Comparison of ENCODE assay signal across 20 mouse cellular contexts in the genomic region with DNA sequence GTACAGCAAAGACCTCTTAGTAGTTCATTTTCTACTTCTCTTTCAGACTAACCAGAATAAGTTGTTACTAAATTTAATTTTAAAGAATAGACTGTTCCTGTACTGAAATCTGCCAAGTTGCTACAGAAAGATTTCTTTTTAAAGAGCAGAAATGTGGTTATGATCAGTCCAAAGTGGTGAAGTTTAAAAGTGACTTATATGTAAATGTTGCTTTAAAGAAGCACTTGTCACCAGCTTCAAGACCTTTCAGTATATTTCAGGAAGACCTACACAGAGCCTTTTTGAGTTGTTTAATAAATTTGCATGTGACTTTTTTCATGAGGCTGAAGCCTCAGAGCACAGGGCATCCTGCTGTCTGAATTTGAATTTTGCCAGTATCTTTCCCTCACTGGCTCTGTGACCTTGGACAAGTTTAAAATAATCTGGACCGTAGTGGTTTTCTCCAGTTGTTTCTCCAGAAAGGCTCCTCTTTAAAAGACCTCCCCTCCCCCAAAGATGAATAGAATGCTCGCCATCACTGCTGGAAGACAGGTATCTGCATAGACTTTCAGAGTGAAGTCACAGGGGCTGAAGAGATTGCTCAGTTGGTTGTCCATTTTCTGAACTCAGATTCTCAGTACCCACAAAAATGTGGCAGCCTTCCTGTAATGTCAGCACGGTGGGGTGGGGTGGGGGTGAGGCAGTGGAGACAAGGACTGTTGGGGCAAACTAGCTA. TPM values are rescaled to one million over a fixed set of nuclear protein-coding genes. Genes with fewer than 3 reads are reported as not detected.
DNase-seq lines count a peak whose midpoint lies in the region; ATAC-seq lines count a peak whose summit lies in the region.
"Had no signal": no experiment of that assay in that cellular context is flagged by ENCODE, and none has a peak within 500 bp of the region (broad histone marks: within the 10 kb centered on the region; RNA-seq: fewer than 3 reads in every experiment).

No protein-coding gene starts in this region.

- peak overlapping the region; percentile 60; the same call in 1 of the 2 replicates for H3K4me2 ChIP-seq in hindbrain, embryonic 13.5 days
- H3K4me2 ChIP-seq in hindbrain, embryonic 16.5 days (ENCODE audit: low read length), result no peak overlapping the region
- peak overlapping the region; percentile 64 for H3K4me2 ChIP-seq in midbrain, embryonic 14.5 days (ENCODE audit: low read length)
- no peak overlapping the region for H3K4me2 ChIP-seq in midbrain, embryonic 15.5 days

- H3K9me3 ChIP-seq in hindbrain, embryonic 13.5 days, result no peaks in the 10 kb centered on the region
- H3K9me3 ChIP-seq in hindbrain, embryonic 16.5 days (ENCODE audit: control insufficient read depth, low read length), result no peaks in the 10 kb centered on the region
- H3K9me3 ChIP-seq in midbrain, embryonic 14.5 days (ENCODE audit: control insufficient read depth, low read length), result no peaks in the 10 kb centered on the region
- no peaks in the 10 kb centered on the region for H3K9me3 ChIP-seq in midbrain, embryonic 15.5 days
- H3K9me3 ChIP-seq: embryonic facial prominence, embryonic 15.5 days; heart, embryonic 15.5 days; intestine, embryonic 15.5 days; stomach, embryonic 15.5 days had no signal

- 55% methylated on average over 3 of the region's 3 CpGs for WGBS in hindbrain, embryonic 13.5 days
- WGBS in hindbrain, embryonic 16.5 days, result 57% methylated on average over 3 of the region's 3 CpGs
- WGBS in midbrain, embryonic 14.5 days, result 41% methylated on average over 3 of the region's 3 CpGs
- WGBS in midbrain, embryonic 15.5 days, result 45% methylated on average over 3 of the region's 3 CpGs

- ATAC-seq in hindbrain, embryonic 13.5 days (ENCODE audit: low FRiP score), result no peak
- ATAC-seq in hindbrain, embryonic 16.5 days, result no peak
- ATAC-seq in midbrain, embryonic 14.5 days (ENCODE audit: low FRiP score, low TSS enrichment), result no peak
- no peak for ATAC-seq in midbrain, embryonic 15.5 days (replicated peaks)
- no peak for ATAC-seq in activated CD4-positive, CD25-positive, alpha-beta regulatory T cell, adult 4 months
- ATAC-seq: CD4-positive, CD25-positive, alpha-beta regulatory T cell, adult 4 months; intestine, embryonic 15.5 days had no signal

- no peaks in the 10 kb centered on the region for H3K36me3 ChIP-seq in hindbrain, embryonic 13.5 days
- H3K36me3 ChIP-seq in hindbrain, embryonic 16.5 days (ENCODE audit: control insufficient read depth, insufficient read depth, low read length), result no peaks in the 10 kb centered on the region
- H3K36me3 ChIP-seq in midbrain, embryonic 14.5 days (ENCODE audit: control insufficient read depth, insufficient read depth, low read length), result peaks cover 3% of the 10 kb centered on the region; the same call in 1 of the 2 replicates
- no peaks in the 10 kb centered on the region for H3K36me3 ChIP-seq in midbrain, embryonic 15.5 days (replicated peaks)
- H3K36me3 ChIP-seq: embryonic facial prominence, embryonic 15.5 days; heart, embryonic 15.5 days; intestine, embryonic 15.5 days; stomach, embryonic 15.5 days had no signal

- no peak overlapping the region for H3K9ac ChIP-seq in hindbrain, embryonic 13.5 days
- H3K9ac ChIP-seq in hindbrain, embryonic 16.5 days (ENCODE audit: low read depth, low read length), result no peak overlapping the region
- H3K9ac ChIP-seq in midbrain, embryonic 14.5 days (replicated peaks; ENCODE audit: low read length), result no peak overlapping the region
- H3K9ac ChIP-seq in midbrain, embryonic 15.5 days, result no peak overlapping the region
- H3K9ac ChIP-seq: embryonic facial prominence, embryonic 15.5 days; intestine, embryonic 15.5 days; stomach, embryonic 15.5 days had no signal

- no peaks in the 10 kb centered on the region for H3K27me3 ChIP-seq in hindbrain, embryonic 13.5 days
- no peaks in the 10 kb centered on the region for H3K27me3 ChIP-seq in hindbrain, embryonic 16.5 days (replicated peaks; ENCODE audit: control insufficient read depth, insufficient read depth, low read length)
- H3K27me3 ChIP-seq in midbrain, embryonic 14.5 days (ENCODE audit: control insufficient read depth, insufficient read depth, low read length), result no peaks in the 10 kb centered on the region
- H3K27me3 ChIP-seq in midbrain, embryonic 15.5 days (replicated peaks), result no peaks in the 10 kb centered on the region
- H3K27me3 ChIP-seq: embryonic facial prominence, embryonic 15.5 days; heart, embryonic 15.5 days; intestine, embryonic 15.5 days; stomach, embryonic 15.5 days had no signal

- no peak overlapping the region for H3K4me3 ChIP-seq in hindbrain, embryonic 13.5 days
- no peak overlapping the region for H3K4me3 ChIP-seq in hindbrain, embryonic 16.5 days (ENCODE audit: low read length)
- H3K4me3 ChIP-seq in midbrain, embryonic 14.5 days (replicated peaks; ENCODE audit: low read depth, low read length), result no peak overlapping the region
- no peak overlapping the region for H3K4me3 ChIP-seq in midbrain, embryonic 15.5 days
- H3K4me3 ChIP-seq: intestine, embryonic 15.5 days had no signal

- H3K4me1 ChIP-seq in hindbrain, embryonic 13.5 days (replicated peaks), result peaks cover 22% of the 10 kb centered on the region
- peaks cover 7% of the 10 kb centered on the region for H3K4me1 ChIP-seq in hindbrain, embryonic 16.5 days (ENCODE audit: control insufficient read depth, insufficient read depth, low read depth, low read length)
- peaks cover 8% of the 10 kb centered on the region for H3K4me1 ChIP-seq in midbrain, embryonic 14.5 days (ENCODE audit: control insufficient read depth, insufficient read depth, low read length)
- H3K4me1 ChIP-seq in midbrain, embryonic 15.5 days, result peaks cover 24% of the 10 kb centered on the region
- H3K4me1 ChIP-seq: stomach, embryonic 15.5 days had no signal

- no peak for DNase-seq in midbrain, embryonic 14.5 days
- peak; percentile 51 for DNase-seq in Muller cell, postnatal 12 days (ENCODE audit: inconsistent ontology term)
- DNase-seq in layer of hippocampus, adult 8-10 months (ENCODE audit: low spot score in 2 of 2), result no peak
- DNase-seq: adrenal gland, postnatal 10 days; cerebellum, postnatal 14 days; heart, adult 18-20 months; kidney, adult 9 months; kidney, postnatal 36 days; layer of hippocampus, adult 9-11 months; lung, adult 18-20 months; lung, postnatal 36 days had no signal

- H3K27ac ChIP-seq in hindbrain, embryonic 13.5 days, result no peak overlapping the region
- H3K27ac ChIP-seq in hindbrain, embryonic 16.5 days (ENCODE audit: low read depth, low read length), result no peak overlapping the region
- no peak overlapping the region for H3K27ac ChIP-seq in midbrain, embryonic 14.5 days (replicated peaks; ENCODE audit: low read depth, low read length)
- no peak overlapping the region for H3K27ac ChIP-seq in midbrain, embryonic 15.5 days
- H3K27ac ChIP-seq: embryonic facial prominence, embryonic 15.5 days; heart, embryonic 15.5 days; intestine, embryonic 15.5 days; stomach, embryonic 15.5 days had no signal

RNA-seq across cellular contexts. Expression of gene Sertad2, which starts 1.9 kb away (rescaled TPM):
- 32.7 and 34.9 TPM in 2 replicates for polyA plus RNA-seq in hindbrain, embryonic 13.5 days (2015; fragmentation: Nextera tagmentation; extraction: Ambion mirVana)
- 27.6 and 29.1 TPM in 2 replicates for polyA plus RNA-seq in hindbrain, embryonic 16.5 days (2015; fragmentation: Nextera tagmentation; extraction: Ambion mirVana)
- polyA plus RNA-seq in midbrain, embryonic 14.5 days (2014; fragmentation: Nextera tagmentation; extraction: Ambion mirVana), result 22.3 and 29.8 TPM in 2 replicates
- 27.7 and 32.3 TPM in 2 replicates for polyA plus RNA-seq in midbrain, embryonic 15.5 days (2015; fragmentation: Nextera tagmentation; extraction: Ambion mirVana)
- polyA plus RNA-seq in activated CD4-positive, CD25-positive, alpha-beta regulatory T cell, adult 4 months (2017; shearing (Covaris generic)), result 10 to 100 TPM; 12.1 to 12.2 TPM
- 10 to 100 TPM; 17.4 to 24.3 (median 20.9) TPM for total RNA-seq in layer of hippocampus, adult 8-10 months (2022)

Comparison
In these comparisons a context has a peak if more than half of its experiments do, and no peak if none do; other contexts are left out.
1. H3K4me2 ChIP-seq: peak in hindbrain, embryonic 13.5 days (single experiment) and midbrain, embryonic 14.5 days (single experiment); none in hindbrain, embryonic 16.5 days (single experiment) and midbrain, embryonic 15.5 days (single experiment).